Mouse (Mus musculus) thymus, adult 2 months (tissue): ENCODE results near the gene Lcn3.

Source experiments
- CTCF ChIP-seq: fragments of 200-500 bp; IDR thresholded peaks from 2 replicates; pipeline ENCODE4 v1.5.1; 2012; ENCODE audit warnings: mild to moderate bottlenecking, control low read depth, low read length, moderate library complexity, borderline replicate concordance; ENCODE audit not compliant: control insufficient read depth, poor library complexity, insufficient read depth; ENCODE audit errors: extremely low read depth
- POLR2A ChIP-seq: fragments of 200-500 bp; IDR thresholded peaks from 2 replicates; pipeline ENCODE4 v1.6.1; 2012; ENCODE audit warnings: mild to moderate bottlenecking, low read length, control low read depth, moderate library complexity; ENCODE audit not compliant: control insufficient read depth, poor library complexity, insufficient read depth; ENCODE audit errors: extremely low read depth

DNA sequence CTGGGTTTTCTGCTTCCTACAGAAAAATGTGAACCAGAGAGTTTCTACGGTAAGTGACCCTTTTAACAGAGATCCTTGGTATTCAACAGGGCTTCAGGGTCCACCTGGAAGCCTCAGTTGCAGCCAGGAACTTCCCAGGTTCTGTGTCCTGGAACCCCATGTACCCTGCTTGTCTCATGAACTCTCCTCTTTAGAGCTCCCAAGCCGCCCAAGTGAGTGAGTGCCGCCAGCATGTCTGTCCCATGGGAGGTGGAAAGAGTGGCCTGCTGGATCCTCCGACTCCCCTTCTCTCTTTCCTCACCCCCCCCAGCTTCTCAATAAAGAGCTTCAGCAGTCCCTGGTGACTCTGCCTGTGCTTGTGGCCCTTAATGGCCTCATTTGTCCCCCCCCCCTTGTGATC, 2.4 kb downstream of the Lcn3 start:
- TF ChIP-seq POLR2A, result no peak
- TF ChIP-seq CTCF, result no peak
